Mouse (Mus musculus): ENCODE results near the gene Pitpnb. TPM values are rescaled to one million over a fixed set of nuclear protein-coding genes. Genes with fewer than 3 reads are reported as not detected.

The Pitpnb gene
- total and polyA plus RNA-seq, 3 experiments, result 14.9 to 85.7 (median 16.2) TPM

GRCm38 (mm10) chr5:111315061-111315460 lies 15.5 kb upstream of the Pitpnb start:
- no peak overlapping the region for H3K4me3 ChIP-seq (replicated peaks in 1 of 3; ENCODE audit: low read depth in 2 of 3, low read length in 2 of 3, poor library complexity in 1 of 3)
- H3K9me3 ChIP-seq (replicated peaks; ENCODE audit: low read length), result peaks cover 17% of the 10 kb centered on the region
- TF ChIP-seq USF2 (conservative IDR thresholded peaks at IDR 0.05; ENCODE audit: low read depth, low read length) (no peak), E2F4 (IDR thresholded peaks at IDR 0.05; ENCODE audit: insufficient replicate concordance, low read depth, low read length) (no peak), RCOR1 (conservative IDR thresholded peaks at IDR 0.05; ENCODE audit: low read depth, low read length) (no peak)
- peaks cover 9% of the 10 kb centered on the region for H3K27me3 ChIP-seq (replicated peaks)
- no peak overlapping the region for H3K4me2 ChIP-seq (ENCODE audit: insufficient read depth, low read depth, poor library complexity, severe bottlenecking)
- H3K27ac ChIP-seq (ENCODE audit: insufficient read depth, low read depth), result no peak overlapping the region
- no peak for DNase-seq (ENCODE audit: extremely low read depth)
- no peak overlapping the region for H3K9ac ChIP-seq (ENCODE audit: insufficient read depth, low read depth)
- H3K4me1 ChIP-seq (ENCODE audit: control insufficient read depth in 1 of 2, insufficient read depth in 2 of 2), result no peaks in the 10 kb centered on the region
- no peaks in the 10 kb centered on the region for H3K36me3 ChIP-seq (replicated peaks in 1 of 2; ENCODE audit: control insufficient read depth in 1 of 2, insufficient read depth in 1 of 2, low read length in 1 of 2)
- dilution Hi-C loops (cut with MboI; ENCODE audit: extremely low pct_ligation_motif_present, extremely low pct_unique_long_range_greater_than_20kb, low sequenced_read_pairs), result no loop called here
- H3K79me2 ChIP-seq (replicated peaks; ENCODE audit: control insufficient read depth, extremely low read depth, insufficient read depth, poor library complexity, severe bottlenecking), result no peaks in the 10 kb centered on the region
- in situ Hi-C loops (cut with MboI; ENCODE audit: low pct_ligation_motif_present, low pct_unique_long_range_greater_than_20kb, low sequenced_read_pairs), result no loop called here

DNA sequence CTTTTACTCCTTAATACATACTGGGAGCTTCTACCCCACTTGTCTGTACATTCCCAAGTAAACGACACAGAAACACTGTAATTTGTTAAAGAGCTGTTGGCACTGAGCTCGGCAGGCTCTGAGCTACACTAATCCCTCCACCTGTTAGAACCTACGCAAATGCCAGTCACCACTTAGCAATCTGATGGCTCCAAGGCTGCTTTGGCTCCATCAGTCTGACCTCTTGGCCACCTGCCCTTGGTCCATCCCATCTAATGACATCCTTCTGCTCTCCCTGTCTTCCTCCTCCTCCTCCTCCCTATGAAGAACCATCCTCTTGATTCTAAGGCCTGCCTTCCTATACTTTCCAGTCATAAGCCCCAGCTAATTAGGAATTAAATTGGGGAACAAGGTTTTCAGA lies 13.0 kb upstream of the Pitpnb start:
- Histone ChIP-seq H3K4me2 (ENCODE audit: insufficient read depth, low read depth, poor library complexity, severe bottlenecking) (no peak overlapping the region), H3K27ac (ENCODE audit: insufficient read depth, low read depth) (no peak overlapping the region), H3K79me2 (replicated peaks; ENCODE audit: control insufficient read depth, extremely low read depth, insufficient read depth, poor library complexity, severe bottlenecking) (no peaks in the 10 kb centered on the region), H3K4me3 (replicated peaks in 1 of 3; ENCODE audit: low read depth in 2 of 3, low read length in 2 of 3, poor library complexity in 1 of 3) (no peak overlapping the region), H3K27me3 (replicated peaks) (peaks cover 9% of the 10 kb centered on the region), H3K9ac (ENCODE audit: insufficient read depth, low read depth) (no peak overlapping the region), H3K36me3 (replicated peaks in 1 of 2; ENCODE audit: control insufficient read depth in 1 of 2, insufficient read depth in 1 of 2, low read length in 1 of 2) (no peaks in the 10 kb centered on the region), H3K9me3 (replicated peaks; ENCODE audit: low read length) (peaks cover 11% of the 10 kb centered on the region), H3K4me1 (ENCODE audit: control insufficient read depth in 1 of 2, insufficient read depth in 2 of 2) (no peaks in the 10 kb centered on the region)
- in situ Hi-C loops (cut with MboI; ENCODE audit: low pct_ligation_motif_present, low pct_unique_long_range_greater_than_20kb, low sequenced_read_pairs) (no loop called here), dilution Hi-C loops (cut with MboI; ENCODE audit: extremely low pct_ligation_motif_present, extremely low pct_unique_long_range_greater_than_20kb, low sequenced_read_pairs) (no loop called here)
- TF ChIP-seq POLR2A (IDR thresholded peaks at IDR 0.05; ENCODE audit: low read depth, low read length) (no peak), CHD2 (IDR thresholded peaks at IDR 0.05; ENCODE audit: low read length) (no peak), NRF1 (IDR thresholded peaks at IDR 0.05; ENCODE audit: low read depth, low read length) (no peak)
- DNase-seq (ENCODE audit: extremely low read depth), result no peak

- dilution Hi-C loops (cut with MboI; ENCODE audit: extremely low pct_ligation_motif_present, extremely low pct_unique_long_range_greater_than_20kb, low sequenced_read_pairs) (no loop called here), in situ Hi-C loops (cut with MboI; ENCODE audit: low pct_ligation_motif_present, low pct_unique_long_range_greater_than_20kb, low sequenced_read_pairs) (no loop called here)
- Histone ChIP-seq H3K4me3 (replicated peaks in 1 of 3; ENCODE audit: low read depth in 2 of 3, low read length in 2 of 3, poor library complexity in 1 of 3) (no peak overlapping the region), H3K4me2 (ENCODE audit: insufficient read depth, low read depth, poor library complexity, severe bottlenecking) (no peak overlapping the region), H3K79me2 (replicated peaks; ENCODE audit: control insufficient read depth, extremely low read depth, insufficient read depth, poor library complexity, severe bottlenecking) (no peaks in the 10 kb centered on the region), H3K36me3 (replicated peaks in 1 of 2; ENCODE audit: control insufficient read depth in 1 of 2, insufficient read depth in 1 of 2, low read length in 1 of 2) (no peaks in the 10 kb centered on the region), H3K27ac (ENCODE audit: insufficient read depth, low read depth) (no peak overlapping the region), H3K9ac (ENCODE audit: insufficient read depth, low read depth) (no peak overlapping the region), H3K27me3 (replicated peaks) (peaks cover 11% of the 10 kb centered on the region), H3K9me3 (replicated peaks; ENCODE audit: low read length) (peaks cover 1% of the 10 kb centered on the region), H3K4me1 (ENCODE audit: control insufficient read depth in 1 of 2, insufficient read depth in 2 of 2) (no peaks in the 10 kb centered on the region)
- no peak for DNase-seq (ENCODE audit: extremely low read depth)
- no peak for TF ChIP-seq POLR2A (IDR thresholded peaks at IDR 0.05; ENCODE audit: low read depth, low read length)
- TF ChIP-seq SIN3A (IDR thresholded peaks at IDR 0.05; ENCODE audit: low read length), result no peak
- TF ChIP-seq USF1 (IDR thresholded peaks at IDR 0.05; ENCODE audit: low read depth, low read length), result no peak
- TF ChIP-seq MAZ (IDR thresholded peaks at IDR 0.05; ENCODE audit: low read depth, low read length), result no peak
- no peak for TF ChIP-seq IRF4 (IDR thresholded peaks at IDR 0.05; ENCODE audit: low read depth, low read length)
- no peak for TF ChIP-seq SMC3 (IDR thresholded peaks at IDR 0.05; ENCODE audit: low read depth, low read length)
- TF ChIP-seq NELFE (IDR thresholded peaks at IDR 0.05; ENCODE audit: low read depth, low read length), result no peak
- TF ChIP-seq UBTF (IDR thresholded peaks at IDR 0.05; ENCODE audit: low read depth, low read length), result no peak
- TF ChIP-seq MYC (IDR thresholded peaks at IDR 0.05; ENCODE audit: low read depth, low read length), result no peak
- TF ChIP-seq ZC3H11A (IDR thresholded peaks at IDR 0.05; ENCODE audit: low read depth, low read length), result no peak
Measured at GRCm38 (mm10) chr5:111318946-111319345, 11.6 kb upstream of the Pitpnb start.
